Mouse (Mus musculus) heart, adult 10 weeks (tissue): ENCODE measurements around the gene Ddx58. TPM values are rescaled to one million over a fixed set of nuclear protein-coding genes. Genes with fewer than 3 reads are reported as not detected.

Experiments
- polyA plus RNA-seq: library from polyadenylated mRNA; stranded (reverse); fragments of 350-450 nt; fragmentation: Illumina TruSeq; extraction: RNeasy Lipid Tissue Mini Kit (QIAGEN cat#74804); gene quantifications from one replicate; pipeline ENCODE4 v1.2.3, GENCODE M21; 2014; ENCODE audit warnings: low read depth, low replicate concordance

Gene Ddx58
- 11.0 TPM for polyA plus RNA-seq

GRCm38 (mm10) chr4:40239409-40240271 is at the start of gene Ddx58:
Ddx58 (minus strand) TSS chr4:40239828.

GRCm38 (mm10) chr4:40279276-40279900 is 39.8 kb upstream of the Ddx58 start, which contains the start of gene Ndufb6:
Ndufb6 (minus strand) TSS chr4:40279421.

GRCm38 (mm10) chr4:40269430-40270032 is 29.9 kb upstream of the Ddx58 start, which contains the start of the genes Smim27 and Topors:
Smim27 (plus strand) TSS chr4:40269579.
Topors (minus strand) TSS chr4:40269850.

Other genes starting within 250 kb of the Ddx58 start
- gene Aco1, start 96.7 kb downstream of the Ddx58 start, polyA plus RNA-seq = 24.4 TPM
- gene Smim27, start 29.8 kb upstream of the Ddx58 start, polyA plus RNA-seq = 15.7 TPM
- gene Topors, start 30.0 kb upstream of the Ddx58 start, polyA plus RNA-seq = 10.5 TPM
- gene Ndufb6, start 39.6 kb upstream of the Ddx58 start, polyA plus RNA-seq = 471 TPM
- 0.18 TPM for gene Tmem215, start 232.4 kb upstream of the Ddx58 start, polyA plus RNA-seq